Mouse (Mus musculus): ENCODE data around the gene Vps4a. TPM values are rescaled to one million over a fixed set of nuclear protein-coding genes. Genes with fewer than 3 reads are reported as not detected.
"Not testable (repeated sequence)": the region's sequence is repeated elsewhere in the genome, so short reads cannot be mapped to it uniquely, and the experiment has no call there.

The Vps4a gene
- polyA plus RNA-seq, 1 experiment from 2014 or later: 52.3 TPM

- no peak overlapping the region for H3K27ac ChIP-seq
- DNase-seq (ENCODE audit: low spot score): no peak
- H3K36me3 ChIP-seq: no peaks in the 10 kb centered on the region; the same call in 1 of the 2 replicates
- H3K9me3 ChIP-seq: no peaks in the 10 kb centered on the region
- no peak overlapping the region for H3K4me3 ChIP-seq
- no peaks in the 10 kb centered on the region for H3K27me3 ChIP-seq (ENCODE audit: insufficient read depth, poor library complexity, severe bottlenecking)
- WGBS: 72% methylated on average over 3 of the region's 3 CpGs
- peaks cover 18% of the 10 kb centered on the region for H3K4me1 ChIP-seq
Measured at GRCm38 (mm10) chr8:107029310-107029709, 1.7 kb upstream of the Vps4a start.

GRCm38 (mm10) chr8:107030058-107030457 is 964 bp upstream of the Vps4a start:
- Histone ChIP-seq H3K4me3 (no peak overlapping the region), H3K27me3 (ENCODE audit: insufficient read depth, poor library complexity, severe bottlenecking) (no peaks in the 10 kb centered on the region), H3K4me1 (peaks cover 18% of the 10 kb centered on the region), H3K27ac (no peak overlapping the region), H3K36me3 (no peaks in the 10 kb centered on the region; the same call in 1 of the 2 replicates), H3K9me3 (no peaks in the 10 kb centered on the region)
- WGBS: 70% methylated on average over 5 of the region's 5 CpGs
- DNase-seq (ENCODE audit: low spot score): no peak

- H3K4me3 ChIP-seq: peak overlapping the region; percentile 95
- H3K36me3 ChIP-seq: peaks cover 11% of the 10 kb centered on the region
- no peaks in the 10 kb centered on the region for H3K9me3 ChIP-seq
- H3K4me1 ChIP-seq: peaks cover 18% of the 10 kb centered on the region
- DNase-seq (ENCODE audit: low spot score): no peak
- WGBS: under 1% methylated on average over 40 of the region's 40 CpGs
- H3K27me3 ChIP-seq (ENCODE audit: insufficient read depth, poor library complexity, severe bottlenecking): no peaks in the 10 kb centered on the region
- peak overlapping the region; percentile 91 for H3K27ac ChIP-seq
Measured at GRCm38 (mm10) chr8:107031577-107032090, 612 bp downstream of the Vps4a start.

- DNase-seq (ENCODE audit: low spot score); H3K9me3 ChIP-seq; H3K4me3 ChIP-seq; H3K27ac ChIP-seq; H3K27me3 ChIP-seq (ENCODE audit: insufficient read depth, poor library complexity, severe bottlenecking): not testable (repeated sequence)
- peaks cover 18% of the 10 kb centered on the region for H3K4me1 ChIP-seq
- 90% methylated on average over 2 of the region's 2 CpGs for WGBS
- peaks cover 19% of the 10 kb centered on the region for H3K36me3 ChIP-seq
Measured at GRCm38 (mm10) chr8:107033609-107034008, 2.6 kb downstream of the Vps4a start.

- Histone ChIP-seq H3K27ac (no peak overlapping the region), H3K4me3 (no peak overlapping the region), H3K36me3 (peaks cover 37% of the 10 kb centered on the region), H3K4me1 (peaks cover 18% of the 10 kb centered on the region), H3K9me3 (no peaks in the 10 kb centered on the region), H3K27me3 (ENCODE audit: insufficient read depth, poor library complexity, severe bottlenecking) (no peaks in the 10 kb centered on the region)
- no peak for DNase-seq (ENCODE audit: low spot score)
- 80% methylated on average over 3 of the region's 3 CpGs for WGBS
Measured at GRCm38 (mm10) chr8:107035641-107036040, 4.6 kb downstream of the Vps4a start.

- Histone ChIP-seq H3K27ac (no peak overlapping the region), H3K4me1 (peaks cover 17% of the 10 kb centered on the region), H3K27me3 (ENCODE audit: insufficient read depth, poor library complexity, severe bottlenecking) (no peaks in the 10 kb centered on the region), H3K4me3 (no peak overlapping the region), H3K9me3 (no peaks in the 10 kb centered on the region), H3K36me3 (peaks cover 47% of the 10 kb centered on the region)
- 89% methylated on average over 8 of the region's 8 CpGs for WGBS
- no peak for DNase-seq (ENCODE audit: low spot score)
Measured at GRCm38 (mm10) chr8:107036626-107037025, 5.6 kb downstream of the Vps4a start.

- H3K36me3 ChIP-seq: peaks cover 83% of the 10 kb centered on the region
- H3K4me3 ChIP-seq: no peak overlapping the region
- no peaks in the 10 kb centered on the region for H3K9me3 ChIP-seq
- WGBS: 87% methylated on average over 7 of the region's 7 CpGs
- H3K27ac ChIP-seq: no peak overlapping the region
- H3K4me1 ChIP-seq: no peaks in the 10 kb centered on the region
- DNase-seq (ENCODE audit: low spot score): no peak
- H3K27me3 ChIP-seq (ENCODE audit: insufficient read depth, poor library complexity, severe bottlenecking): no peaks in the 10 kb centered on the region
Measured at GRCm38 (mm10) chr8:107040632-107041031, 9.6 kb downstream of the Vps4a start.

GRCm38 (mm10) chr8:107045478-107045877 is 14.5 kb downstream of the Vps4a start:
- Histone ChIP-seq H3K4me3 (no peak overlapping the region), H3K4me1 (peaks cover 20% of the 10 kb centered on the region), H3K27me3 (ENCODE audit: insufficient read depth, poor library complexity, severe bottlenecking) (no peaks in the 10 kb centered on the region), H3K9me3 (no peaks in the 10 kb centered on the region), H3K36me3 (peaks cover 84% of the 10 kb centered on the region), H3K27ac (no peak overlapping the region)
- WGBS: 89% methylated on average over 6 of the region's 6 CpGs
- DNase-seq (ENCODE audit: low spot score): no peak

GRCm38 (mm10) chr8:107046976-107047375 is 16.0 kb downstream of the Vps4a start:
- H3K4me1 ChIP-seq: peaks cover 20% of the 10 kb centered on the region
- no peak overlapping the region for H3K27ac ChIP-seq
- H3K27me3 ChIP-seq (ENCODE audit: insufficient read depth, poor library complexity, severe bottlenecking): no peaks in the 10 kb centered on the region
- H3K9me3 ChIP-seq: no peaks in the 10 kb centered on the region
- WGBS: 65% methylated on average over 5 of the region's 5 CpGs
- H3K36me3 ChIP-seq: peaks cover 84% of the 10 kb centered on the region
- peak overlapping the region; percentile 84; the same call in 1 of the 2 replicates for H3K4me3 ChIP-seq
- no peak for DNase-seq (ENCODE audit: low spot score)

GRCm38 (mm10) chr8:107048061-107048941 is 17.3 kb downstream of the Vps4a start, which contains the start of gene Pdf:
TSS of gene Pdf (minus strand) at chr8:107048614.
- peak; percentile 91 for DNase-seq (ENCODE audit: low spot score)
- Histone ChIP-seq H3K4me3 (peak within 1 kb of the TSS; percentile 84), H3K9me3 (no peaks in the 10 kb centered on the region), H3K27ac (peak within 1 kb of the TSS; percentile 94), H3K4me1 (peaks cover 20% of the 10 kb centered on the region), H3K36me3 (peaks cover 84% of the 10 kb centered on the region), H3K27me3 (ENCODE audit: insufficient read depth, poor library complexity, severe bottlenecking) (no peaks in the 10 kb centered on the region)
- under 1% methylated on average over 87 of the region's 87 CpGs for WGBS

- no peaks in the 10 kb centered on the region for H3K27me3 ChIP-seq (ENCODE audit: insufficient read depth, poor library complexity, severe bottlenecking)
- WGBS: 91% methylated on average over 4 of the region's 4 CpGs
- DNase-seq (ENCODE audit: low spot score): no peak
- H3K4me1 ChIP-seq: peaks cover 20% of the 10 kb centered on the region
- H3K36me3 ChIP-seq: peaks cover 84% of the 10 kb centered on the region
- peak overlapping the region; percentile 94; the same call in 1 of the 2 replicates for H3K27ac ChIP-seq
- H3K9me3 ChIP-seq: no peaks in the 10 kb centered on the region
- H3K4me3 ChIP-seq: peak overlapping the region; percentile 84
Measured at GRCm38 (mm10) chr8:107049480-107049879, 18.5 kb downstream of the Vps4a start.

- peaks cover 64% of the 10 kb centered on the region for H3K36me3 ChIP-seq
- peaks cover 29% of the 10 kb centered on the region for H3K4me1 ChIP-seq
- no peaks in the 10 kb centered on the region for H3K27me3 ChIP-seq (ENCODE audit: insufficient read depth, poor library complexity, severe bottlenecking)
- H3K27ac ChIP-seq: no peak overlapping the region
- no peaks in the 10 kb centered on the region for H3K9me3 ChIP-seq
- 93% methylated on average over 8 of the region's 8 CpGs for WGBS
- no peak overlapping the region for H3K4me3 ChIP-seq
- no peak for DNase-seq (ENCODE audit: low spot score)
Measured at GRCm38 (mm10) chr8:107052046-107052445, 21.0 kb downstream of the Vps4a start.

All from heart, embryonic 10.5 days (tissue).